Mouse (Mus musculus): ENCODE results near the gene Dtd1. TPM values are rescaled to one million over a fixed set of nuclear protein-coding genes. Genes with fewer than 3 reads are reported as not detected.

Dtd1 gene
- total RNA-seq, 2 experiments from 2014 or later: 54.1 to 58.4 TPM

- DNase-seq (ENCODE audit: low spot score in 2 of 2): peak in 1 of 2 experiments; percentile 26
- intact Hi-C loops (cut with DNase I): no loop called here
Observed at GRCm38 (mm10) chr2:144746046-144746783, 146.5 kb downstream of the Dtd1 start.

GRCm38 (mm10) chr2:144753604-144754003 is 153.9 kb downstream of the Dtd1 start:
- intact Hi-C loops (cut with DNase I): no loop called here
- DNase-seq (ENCODE audit: low spot score in 2 of 2): no peak

DNA sequence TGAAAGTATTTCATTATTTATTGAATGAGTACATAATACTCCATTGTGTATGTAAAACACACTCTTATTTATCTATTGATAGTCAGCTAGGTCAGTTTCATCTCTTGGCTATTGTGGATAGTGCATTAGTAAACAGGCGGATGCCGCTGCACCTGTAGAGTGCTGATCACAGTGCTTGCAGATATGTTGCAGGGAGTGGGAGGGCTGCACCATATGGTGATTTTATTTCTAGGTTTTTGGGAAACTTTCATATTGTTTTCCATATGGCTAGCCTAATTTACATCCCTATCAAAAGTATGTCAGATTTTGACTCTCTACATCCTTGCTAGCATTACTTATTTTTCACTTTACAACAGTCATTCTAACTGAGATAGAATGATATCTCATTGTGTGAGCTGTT is 155.3 kb downstream of the Dtd1 start:
- no peak for DNase-seq (ENCODE audit: low spot score in 2 of 2)
- intact Hi-C loops (cut with DNase I): no loop called here

DNA sequence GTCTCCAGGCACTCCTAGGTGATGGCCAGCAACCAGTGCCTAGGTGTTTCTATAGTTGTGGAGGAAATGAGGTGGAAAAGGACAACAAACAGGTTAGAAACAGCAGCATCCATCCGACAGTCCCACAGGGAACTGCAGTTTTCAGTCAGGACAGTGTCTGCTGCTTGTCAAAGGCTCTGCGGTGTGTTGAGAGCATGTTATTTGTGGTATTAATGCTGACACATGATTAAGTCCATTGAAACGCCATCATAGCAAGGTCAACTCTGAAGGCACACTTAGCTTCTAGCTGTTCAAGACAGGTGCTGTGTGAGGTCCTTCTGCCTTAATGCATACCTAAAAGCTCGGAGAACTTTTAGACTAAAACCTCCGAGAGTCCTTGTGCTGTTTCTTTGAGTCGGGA is 161.0 kb downstream of the Dtd1 start:
- no peak for DNase-seq (ENCODE audit: low spot score in 2 of 2)
- intact Hi-C loops (cut with DNase I): no loop called here

DNA sequence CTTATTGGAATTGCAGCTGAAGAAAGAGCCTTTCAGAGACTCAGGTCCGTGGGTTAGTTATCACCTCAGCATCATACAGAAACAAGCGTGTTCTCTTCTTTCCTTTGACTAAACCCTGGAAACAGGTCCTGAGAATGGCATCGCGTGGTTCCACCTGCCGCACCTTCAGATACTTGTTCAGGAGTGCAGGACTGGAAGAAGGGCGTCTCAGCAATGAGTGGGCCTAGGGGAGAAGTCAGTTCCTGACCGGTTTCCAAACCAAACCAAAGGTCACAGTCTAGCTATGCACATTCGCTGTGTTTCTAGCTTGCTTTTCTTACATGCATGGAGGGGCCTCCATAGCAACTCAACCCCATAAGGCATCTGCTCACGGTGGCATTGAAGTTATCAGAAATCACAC is 164.0 kb downstream of the Dtd1 start:
- intact Hi-C loops (cut with DNase I): no loop called here
- no peak for DNase-seq (ENCODE audit: low spot score in 2 of 2)

DNA sequence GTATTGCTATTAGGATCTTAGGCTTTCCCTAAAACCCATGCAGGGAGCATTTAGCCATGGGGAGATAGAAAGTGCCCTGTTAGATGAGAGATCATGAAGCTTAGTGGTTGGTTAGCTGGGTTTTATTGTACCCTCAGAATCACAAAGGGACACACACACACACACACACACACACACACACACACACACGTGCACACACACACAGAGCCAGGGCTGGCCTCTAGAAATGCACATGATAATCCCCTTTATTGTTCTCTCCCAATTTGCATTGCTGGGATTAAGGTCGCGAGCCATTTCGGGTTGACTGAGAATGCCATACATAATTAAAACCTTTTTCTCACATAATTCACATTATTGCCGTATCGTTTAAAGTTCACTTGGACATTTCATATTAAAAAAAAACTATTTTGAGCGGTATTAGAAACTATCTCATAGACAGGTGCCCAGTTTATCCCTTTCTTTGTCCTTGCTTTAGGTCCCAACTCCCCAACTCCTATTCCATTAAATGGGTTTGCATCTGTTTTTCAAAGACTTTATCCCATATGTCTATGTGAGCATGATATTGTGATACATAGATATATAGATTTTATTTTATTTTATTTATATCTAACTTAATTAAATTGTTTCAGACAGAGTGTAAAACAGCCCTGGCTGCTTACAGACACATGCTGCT is 164.6 kb downstream of the Dtd1 start:
- intact Hi-C loops (cut with DNase I): no loop called here
- DNase-seq (ENCODE audit: low spot score in 2 of 2): no peak

- no peak for DNase-seq (ENCODE audit: low spot score in 2 of 2)
- intact Hi-C loops (cut with DNase I): no loop called here
Observed at GRCm38 (mm10) chr2:144765219-144765618, 165.5 kb downstream of the Dtd1 start.

GRCm38 (mm10) chr2:144768375-144769117 is 168.8 kb downstream of the Dtd1 start:
- intact Hi-C loops (cut with DNase I): no loop called here
- no peak for DNase-seq (ENCODE audit: low spot score in 2 of 2)

DNA sequence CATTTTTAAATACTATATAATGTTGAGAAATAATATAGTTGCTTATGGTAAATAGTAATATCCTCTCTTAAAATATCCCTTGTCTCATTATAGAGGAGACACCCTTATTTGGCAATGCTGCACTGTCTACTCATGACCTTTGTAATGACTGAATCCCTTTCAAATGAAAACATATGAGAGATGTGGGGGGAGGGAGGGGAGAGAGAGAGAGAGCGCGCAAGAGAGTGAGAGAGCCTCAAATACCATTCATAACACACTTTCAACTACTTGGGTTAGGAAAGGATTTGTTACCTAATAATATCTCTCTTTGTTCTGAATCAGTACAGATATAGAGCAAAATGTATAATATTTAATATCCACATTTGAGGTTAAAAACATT is 169.4 kb downstream of the Dtd1 start:
- intact Hi-C loops (cut with DNase I): no loop called here
- DNase-seq (ENCODE audit: low spot score in 2 of 2): no peak

DNA sequence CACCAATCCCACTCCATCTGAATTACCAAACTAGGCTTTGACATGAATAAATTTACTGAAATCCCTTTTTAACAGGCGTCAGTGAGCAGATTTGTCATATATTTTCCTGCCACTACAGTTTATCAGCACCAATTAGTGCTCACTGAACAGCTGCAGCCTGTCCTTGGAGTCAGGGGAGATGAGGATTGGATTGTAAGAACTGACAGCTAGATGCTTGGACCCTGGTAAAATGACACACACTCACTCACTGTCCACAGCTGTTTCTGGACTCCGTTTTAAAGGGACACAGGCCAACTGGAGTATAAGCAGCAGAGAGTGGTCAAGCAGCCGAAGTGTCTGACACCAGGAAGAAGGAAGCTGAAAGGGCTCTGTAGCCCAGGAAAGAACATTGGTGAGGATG is 169.9 kb downstream of the Dtd1 start:
- DNase-seq (ENCODE audit: low spot score in 2 of 2): no peak
- intact Hi-C loops (cut with DNase I): no loop called here

DNA sequence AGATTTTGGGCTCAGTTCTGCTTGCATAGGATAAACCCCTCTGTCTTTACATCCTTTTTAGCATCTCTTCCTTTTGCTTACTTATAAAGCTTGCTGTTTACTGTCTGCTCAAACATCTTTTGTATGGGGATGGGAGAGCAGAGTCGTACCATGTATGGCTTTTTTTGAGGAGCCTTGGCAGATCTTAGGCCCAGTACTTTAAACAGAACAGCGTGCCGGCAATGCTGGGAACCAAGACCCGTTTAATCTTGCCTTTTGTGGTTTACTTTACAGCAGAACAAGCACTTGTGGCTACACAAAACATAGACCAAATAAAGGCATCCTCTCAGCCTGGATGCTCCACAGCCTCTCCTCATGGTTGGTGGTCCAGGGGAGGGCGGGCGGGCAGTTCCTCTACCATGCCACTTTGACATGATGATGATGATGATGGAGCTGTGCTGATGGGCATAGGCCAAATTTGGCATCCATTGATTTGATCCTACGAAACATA is 170.8 kb downstream of the Dtd1 start:
- no peak for DNase-seq (ENCODE audit: low spot score in 2 of 2)
- intact Hi-C loops (cut with DNase I): no loop called here

- no peak for DNase-seq (ENCODE audit: low spot score in 2 of 2)
- intact Hi-C loops (cut with DNase I): no loop called here
Observed at GRCm38 (mm10) chr2:144771841-144772240, 172.1 kb downstream of the Dtd1 start.

- no peak for DNase-seq (ENCODE audit: low spot score in 2 of 2)
- intact Hi-C loops (cut with DNase I): no loop called here
Observed at GRCm38 (mm10) chr2:144774636-144775160, 175.0 kb downstream of the Dtd1 start.

GRCm38 (mm10) chr2:144775626-144776025 is 175.9 kb downstream of the Dtd1 start:
- intact Hi-C loops (cut with DNase I): no loop called here
- DNase-seq (ENCODE audit: low spot score in 2 of 2): no peak

DNA sequence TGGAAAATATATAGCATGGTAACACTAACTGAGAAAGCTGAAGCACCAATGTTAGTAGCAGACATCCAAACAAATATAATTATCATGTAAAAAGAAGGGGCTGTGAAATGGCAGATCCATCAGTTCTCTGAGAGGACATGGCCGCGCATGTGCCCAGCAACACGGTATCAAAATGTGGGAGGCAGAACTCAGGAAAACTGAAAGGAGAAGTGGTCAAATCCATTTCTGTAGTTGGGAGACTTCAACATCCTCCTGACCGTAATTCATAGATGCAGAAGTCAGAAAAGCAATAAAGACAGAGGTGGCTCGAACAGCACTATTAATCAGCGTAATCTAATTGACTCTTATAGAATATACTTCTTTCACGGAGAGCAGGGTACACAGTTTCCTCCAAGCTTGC is 179.6 kb downstream of the Dtd1 start:
- DNase-seq (ENCODE audit: low spot score in 2 of 2): no peak
- intact Hi-C loops (cut with DNase I): no loop called here

DNA sequence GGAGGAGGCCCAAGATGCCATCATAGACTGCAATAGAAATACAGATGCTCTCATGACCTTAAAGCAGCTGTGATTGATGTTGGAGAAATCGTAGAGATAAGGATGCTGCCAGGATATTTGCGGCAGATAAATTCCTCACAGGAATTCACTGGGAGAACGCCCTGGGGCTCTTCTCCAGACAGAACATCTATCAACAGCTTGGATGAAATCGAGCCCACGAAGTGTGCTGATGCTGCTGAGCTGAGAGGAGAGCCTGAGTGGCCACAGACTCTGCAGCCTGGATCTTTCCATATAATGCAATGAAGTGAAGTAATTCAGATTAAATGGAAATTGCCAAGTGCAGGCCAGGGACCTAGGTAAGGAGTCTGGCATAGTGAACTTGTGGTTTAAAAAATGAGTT is 181.0 kb downstream of the Dtd1 start:
- intact Hi-C loops (cut with DNase I): no loop called here
- no peak for DNase-seq (ENCODE audit: low spot score in 2 of 2)

DNA sequence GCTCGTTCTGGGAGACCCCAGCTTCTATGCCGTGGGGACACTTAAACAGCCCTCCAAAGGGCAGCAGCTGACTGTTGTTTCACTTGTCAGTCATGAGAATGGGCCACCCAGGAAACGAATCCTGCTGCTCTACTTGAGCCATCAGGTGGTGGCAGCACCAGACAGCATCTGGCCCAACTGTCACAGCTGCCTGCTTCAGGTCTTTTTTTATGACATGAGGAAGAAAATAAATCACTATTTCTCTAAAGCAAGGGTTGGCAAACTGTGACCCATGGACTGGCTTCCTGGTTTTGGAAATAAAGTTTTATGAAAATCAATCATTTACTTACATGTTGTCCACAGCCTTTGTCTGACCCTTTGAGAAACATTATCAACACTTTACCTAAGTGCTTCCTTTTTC is 182.2 kb downstream of the Dtd1 start:
- DNase-seq (ENCODE audit: low spot score in 2 of 2): no peak
- intact Hi-C loops (cut with DNase I): no loop called here

- intact Hi-C loops (cut with DNase I): no loop called here
Observed at GRCm38 (mm10) chr2:144782481-144782880, 182.8 kb downstream of the Dtd1 start.

DNA sequence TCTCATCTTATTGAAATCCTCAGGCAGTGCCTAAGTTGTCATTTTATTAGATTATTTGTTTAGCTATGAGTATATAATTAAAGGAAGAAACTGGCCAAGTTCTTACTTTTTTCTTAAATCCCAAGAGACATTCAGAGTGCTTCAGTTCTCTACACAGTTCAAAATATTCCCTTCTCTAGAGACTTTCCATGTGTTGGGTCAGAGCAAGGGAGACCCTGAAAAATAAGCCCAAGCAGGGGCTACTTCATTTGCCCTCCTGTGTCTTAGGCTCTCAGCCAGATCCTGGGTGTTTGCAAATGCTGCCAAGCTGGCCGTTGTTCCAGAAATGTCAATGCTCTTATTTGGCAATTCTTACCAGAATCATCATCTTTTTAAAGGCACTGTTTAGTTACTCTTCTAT is 183.5 kb downstream of the Dtd1 start:
- DNase-seq (ENCODE audit: low spot score in 2 of 2): no peak
- intact Hi-C loops (cut with DNase I): no loop called here

More at GRCm38 (mm10) chr2:144782481-144782880, 182.8 kb downstream of the Dtd1 start:
- no peak for DNase-seq (ENCODE audit: low spot score in 2 of 2)

DNA sequence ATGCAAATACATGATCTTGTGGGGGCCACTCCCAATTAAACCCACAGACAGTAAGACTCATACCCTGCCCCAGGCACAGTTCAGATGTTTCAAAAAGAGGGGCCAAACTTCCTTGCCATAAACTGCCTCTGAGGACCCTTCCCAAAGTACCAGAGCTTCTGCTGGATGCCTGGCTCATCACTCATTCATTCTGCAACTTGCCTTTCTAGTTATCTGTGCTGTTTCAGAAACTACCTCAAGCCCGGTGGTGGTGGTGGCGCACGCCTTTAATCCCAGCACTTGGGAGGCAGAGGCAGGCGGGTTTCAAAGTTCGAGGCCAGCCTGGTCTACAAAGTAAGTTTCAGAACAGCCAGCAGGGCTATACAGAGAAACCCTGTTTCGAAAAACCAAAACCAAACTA is 184.1 kb downstream of the Dtd1 start:
- DNase-seq (ENCODE audit: low spot score in 2 of 2): no peak
- intact Hi-C loops (cut with DNase I): no loop called here

Data from left cerebral cortex, postnatal 14 days (tissue).